Mouse (Mus musculus): Measurements from ENCODE around the gene Astn2.

DNA sequence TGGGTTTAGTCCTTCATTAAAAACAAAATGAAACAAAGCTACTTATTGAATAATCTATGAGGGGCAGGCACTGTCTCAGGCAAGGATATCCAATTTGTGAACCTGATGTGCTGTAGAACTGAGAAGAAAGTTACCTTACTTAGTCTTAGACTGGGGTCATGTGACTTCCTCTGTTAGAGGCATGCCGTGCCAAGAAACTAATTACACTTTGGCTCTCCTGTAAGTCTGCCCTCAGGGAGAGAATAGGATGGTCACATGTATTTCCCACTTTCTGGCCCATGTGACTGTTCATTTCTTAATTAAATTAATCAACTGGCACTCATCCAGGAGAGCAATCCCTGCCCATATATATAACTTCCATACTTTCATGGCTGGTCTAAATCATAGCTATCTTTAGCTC, 1070.7 kb downstream of the Astn2 start:
- TF ChIP-seq CTCF (conservative IDR thresholded peaks at IDR 0.05; ENCODE audit: low read length) (no peak), NANOG (IDR thresholded peaks at IDR 0.05; ENCODE audit: borderline replicate concordance, low read length) (no peak), POU5F1 (IDR thresholded peaks at IDR 0.05; ENCODE audit: borderline replicate concordance, low read length) (no peak)

Measured in E14TG2a.4 (cell line).